In genomic region chr7:96710658-96711071, GRCm38 (mm10) we compare ENCODE assay signal across 15 mouse cellular contexts.
DNase-seq lines count a peak whose midpoint lies in the region; ATAC-seq lines count a peak whose summit lies in the region.
"Had no signal": no experiment of that assay in that cellular context is flagged by ENCODE, and none has a peak within 500 bp of the region (broad histone marks: within the 10 kb centered on the region; RNA-seq: fewer than 3 reads in every experiment).

No protein-coding gene starts in this region.

- no peak for ATAC-seq in embryonic facial prominence, embryonic 15.5 days (ENCODE audit: insufficient number of reproducible peaks, low FRiP score, low TSS enrichment, low read depth)
- ATAC-seq in stomach, embryonic 16.5 days (ENCODE audit: insufficient read depth, low FRiP score), result no peak
- ATAC-seq in heart, embryonic 12.5 days (ENCODE audit: insufficient number of reproducible peaks, low FRiP score), result no peak
- ATAC-seq: forebrain, embryonic 16.5 days; intestine, postnatal 0 days; liver, postnatal 0 days had no signal

- peaks cover 9% of the 10 kb centered on the region; the same call in 1 of the 2 replicates for H3K36me3 ChIP-seq in embryonic facial prominence, embryonic 15.5 days
- no peaks in the 10 kb centered on the region for H3K36me3 ChIP-seq in stomach, embryonic 16.5 days (ENCODE audit: control insufficient read depth, insufficient read depth, low read length)
- H3K36me3 ChIP-seq in heart, embryonic 12.5 days, result no peaks in the 10 kb centered on the region

- H3K9me3 ChIP-seq in embryonic facial prominence, embryonic 15.5 days (replicated peaks), result no peaks in the 10 kb centered on the region
- H3K9me3 ChIP-seq in stomach, embryonic 16.5 days (replicated peaks; ENCODE audit: control insufficient read depth, low read length), result no peaks in the 10 kb centered on the region
- no peaks in the 10 kb centered on the region for H3K9me3 ChIP-seq in heart, embryonic 12.5 days (replicated peaks)

- H3K27ac ChIP-seq in embryonic facial prominence, embryonic 15.5 days (replicated peaks), result peak overlapping the region; percentile 34; the same call in 1 of the 2 replicates
- peak overlapping the region; percentile 79 for H3K27ac ChIP-seq in stomach, embryonic 16.5 days (ENCODE audit: low read length)
- no peak overlapping the region for H3K27ac ChIP-seq in heart, embryonic 12.5 days (ENCODE audit: poor library complexity, severe bottlenecking)

- peak; percentile 11 for DNase-seq in cerebellum, adult 9-11 months
- no peak for DNase-seq in cerebellum, adult 11-12 months
- peak; percentile 42 for DNase-seq in right cerebral cortex, adult 18-20 months
- no peak for DNase-seq in right cerebral cortex, postnatal 4 days
- DNase-seq in embryo, embryonic 10 days (ENCODE audit: low spot score), result no peak
- DNase-seq: adrenal gland, postnatal 10 days; embryo, embryonic 11 days; kidney, postnatal 10 days; liver, postnatal 0 days had no signal

- H3K27me3 ChIP-seq in embryonic facial prominence, embryonic 15.5 days, result no peaks in the 10 kb centered on the region
- H3K27me3 ChIP-seq in stomach, embryonic 16.5 days (ENCODE audit: control insufficient read depth, insufficient read depth, low read length), result no peaks in the 10 kb centered on the region
- H3K27me3 ChIP-seq in heart, embryonic 12.5 days (replicated peaks), result peaks cover 36% of the 10 kb centered on the region

- peaks cover 3% of the 10 kb centered on the region for H3K4me1 ChIP-seq in embryonic facial prominence, embryonic 15.5 days
- H3K4me1 ChIP-seq in stomach, embryonic 16.5 days (ENCODE audit: control insufficient read depth, insufficient read depth, low read length), result no peaks in the 10 kb centered on the region
- H3K4me1 ChIP-seq in heart, embryonic 12.5 days (replicated peaks), result 0 out of 2 replicates have a peak, but pooled peaks cover 5% of the 10 kb centered on the region

- no peak overlapping the region for H3K4me3 ChIP-seq in embryonic facial prominence, embryonic 15.5 days (replicated peaks)
- H3K4me3 ChIP-seq in stomach, embryonic 16.5 days (replicated peaks; ENCODE audit: low read length), result no peak overlapping the region
- no peak overlapping the region for H3K4me3 ChIP-seq in heart, embryonic 12.5 days
- H3K4me3 ChIP-seq: erythroblast, embryonic 14.5 days had no signal

- WGBS in embryonic facial prominence, embryonic 15.5 days, result 58% methylated on average over 1 of the region's 1 CpGs
- WGBS in stomach, embryonic 16.5 days, result 66% methylated on average over 1 of the region's 1 CpGs
- WGBS in heart, embryonic 12.5 days, result 63% methylated on average over 1 of the region's 1 CpGs

- no peak overlapping the region for H3K9ac ChIP-seq in embryonic facial prominence, embryonic 15.5 days
- H3K9ac ChIP-seq in stomach, embryonic 16.5 days (ENCODE audit: low read length), result no peak overlapping the region
- no peak overlapping the region for H3K9ac ChIP-seq in heart, embryonic 12.5 days
- H3K9ac ChIP-seq: liver, postnatal 0 days had no signal

- no peak overlapping the region for H3K4me2 ChIP-seq in embryonic facial prominence, embryonic 15.5 days (replicated peaks)
- no peak overlapping the region for H3K4me2 ChIP-seq in stomach, embryonic 16.5 days (ENCODE audit: low read depth, low read length)
- no peak overlapping the region for H3K4me2 ChIP-seq in heart, embryonic 12.5 days

Comparison
In these comparisons a context has a peak if more than half of its experiments do, and no peak if none do; other contexts are left out.
1. DNase-seq: peak in cerebellum, adult 9-11 months (single experiment) and right cerebral cortex, adult 18-20 months (single experiment); none in cerebellum, adult 11-12 months (single experiment), right cerebral cortex, postnatal 4 days (single experiment) and embryo, embryonic 10 days (single experiment).